Mouse (Mus musculus) G1E (cell line): ENCODE measurements at regions not wholly inside any gene's neighbourhood (a gene's known extent, or its start where the extent isn't known, plus 50 kb on each side); places are given as distances from the start of the nearest gene placed in this dataset.

Source experiments
- CTCF ChIP-seq: IDR thresholded peaks from 2 replicates; pipeline ENCODE4 v1.5.1; 2012; ENCODE audit warnings: low read depth, low read length, inconsistent platforms, mixed read lengths
- GATA1 ChIP-seq: IDR thresholded peaks from 2 replicates; pipeline ENCODE4 v1.6.1; 2012; ENCODE audit warnings: borderline replicate concordance, low read length, inconsistent platforms, mixed read lengths
- POLR2AphosphoS5 ChIP-seq: IDR thresholded peaks from 2 replicates; pipeline ENCODE4 v1.6.1; 2012; ENCODE audit warnings: low read depth, low read length, inconsistent platforms; ENCODE audit not compliant: insufficient replicate concordance

DNA sequence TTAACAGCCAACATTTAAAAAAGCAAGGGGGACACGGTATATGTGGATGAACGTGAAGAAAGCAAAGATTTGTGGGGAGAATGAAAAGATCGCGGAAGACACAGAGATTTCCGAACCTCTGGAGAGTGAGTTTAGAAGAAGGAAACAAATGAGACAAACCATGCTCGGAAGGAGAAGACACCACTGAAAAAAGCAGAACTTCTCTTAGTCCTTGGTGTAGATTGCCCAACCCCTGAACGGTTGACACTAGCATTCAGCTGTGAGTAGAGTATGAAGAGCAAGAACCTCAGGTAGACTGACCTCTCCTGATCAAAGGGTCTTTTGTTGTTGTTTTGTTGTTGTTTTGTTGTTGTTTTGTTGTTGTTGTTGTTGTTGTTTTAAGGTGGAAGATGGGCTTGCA, 75.8 kb upstream of the Hsd17b12 start:
- TF ChIP-seq CTCF (no peak), GATA1 (no peak), POLR2AphosphoS5 (no peak)
